Mouse (Mus musculus) bone marrow, adult 2 months (tissue): ENCODE results near the gene Ttc1.

Experiments
- CTCF ChIP-seq: fragments of 200-500 bp; IDR thresholded peaks from 2 replicates; pipeline ENCODE4 v1.5.1; 2011; ENCODE audit warnings: low read length, control low read depth; ENCODE audit not compliant: control insufficient read depth, insufficient read depth
- POLR2A ChIP-seq: fragments of 200-500 bp; IDR thresholded peaks from 2 replicates; pipeline ENCODE4 v1.6.1; 2011; ENCODE audit warnings: low read depth, mild to moderate bottlenecking, control low read depth, low read length, borderline replicate concordance; ENCODE audit not compliant: control insufficient read depth

DNA sequence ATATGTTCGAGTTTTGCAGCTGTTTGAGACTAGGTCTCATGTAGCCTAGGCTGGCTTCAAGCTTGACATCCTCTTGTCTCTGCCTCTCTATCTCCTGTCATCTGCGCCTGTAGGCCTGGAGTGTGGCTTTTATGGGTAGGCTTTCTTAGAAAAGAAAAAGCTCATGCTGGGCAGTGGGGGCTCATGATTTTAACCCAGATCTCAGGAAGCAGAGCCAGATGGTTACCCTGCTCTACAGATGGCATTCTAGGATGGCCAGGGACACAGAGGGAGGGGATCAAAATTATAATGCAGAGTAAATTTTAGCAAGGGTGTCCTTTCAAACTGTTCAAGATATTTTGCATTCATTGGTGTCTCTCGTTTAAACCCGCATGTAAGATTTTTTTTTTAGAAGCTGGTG is 35.6 kb downstream of the Ttc1 start:
- TF ChIP-seq POLR2A (no peak), CTCF (no peak)
